9 mouse cellular contexts compared by ENCODE assay signal in the genomic region with DNA sequence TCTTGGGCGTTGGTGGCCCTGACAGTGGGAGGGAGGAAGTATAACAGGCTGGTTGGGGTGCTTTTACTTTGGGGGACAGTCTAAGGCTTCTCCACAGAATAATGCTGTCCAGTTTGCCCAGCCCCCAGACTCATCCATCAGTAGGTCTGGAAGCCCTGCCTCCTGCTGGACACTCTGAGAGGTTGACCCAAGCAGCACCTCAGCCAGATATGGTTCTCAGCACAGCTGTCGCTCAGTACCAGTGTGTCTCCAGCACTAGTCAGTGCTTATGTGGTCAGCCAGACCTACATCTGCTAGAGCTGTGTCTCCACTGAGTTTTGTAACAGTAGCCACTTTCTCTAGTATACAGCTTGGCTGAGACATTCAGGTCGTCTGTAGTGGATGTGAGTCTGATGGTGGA. TPM values are rescaled to one million over a fixed set of nuclear protein-coding genes. Genes with fewer than 3 reads are reported as not detected.
DNase-seq lines count a peak whose midpoint lies in the region; ATAC-seq and TF ChIP-seq lines count a peak whose summit lies in the region.
"Had no signal": no experiment of that assay in that cellular context is flagged by ENCODE, and none has a peak within 500 bp of the region (broad histone marks: within the 10 kb centered on the region; RNA-seq: fewer than 3 reads in every experiment).

No protein-coding gene starts in this region.

- H3K4me1 ChIP-seq in lung, embryonic 14.5 days (ENCODE audit: insufficient read depth) = peaks cover 13% of the 10 kb centered on the region
- H3K4me1 ChIP-seq in liver, embryonic 13.5 days (replicated peaks) = peaks cover 87% of the 10 kb centered on the region
- H3K4me1 ChIP-seq in stomach, embryonic 16.5 days (ENCODE audit: control insufficient read depth, insufficient read depth, low read length) = peaks cover 46% of the 10 kb centered on the region

- no peaks in the 10 kb centered on the region for H3K9me3 ChIP-seq in lung, embryonic 14.5 days (ENCODE audit: low read depth, low read length)
- no peaks in the 10 kb centered on the region for H3K9me3 ChIP-seq in liver, embryonic 13.5 days (replicated peaks)
- H3K9me3 ChIP-seq in stomach, embryonic 16.5 days (replicated peaks; ENCODE audit: control insufficient read depth, low read length) = no peaks in the 10 kb centered on the region

- peak; percentile 46 for TF ChIP-seq CTCF in lung, embryonic 14.5 days (IDR thresholded peaks at IDR 0.05; ENCODE audit: low read depth)

- peaks cover 9% of the 10 kb centered on the region; the same call in 1 of the 2 replicates for H3K27me3 ChIP-seq in lung, embryonic 14.5 days (ENCODE audit: insufficient read depth, low read length)
- H3K27me3 ChIP-seq in liver, embryonic 13.5 days = no peaks in the 10 kb centered on the region
- no peaks in the 10 kb centered on the region for H3K27me3 ChIP-seq in stomach, embryonic 16.5 days (ENCODE audit: control insufficient read depth, insufficient read depth, low read length)

- H3K36me3 ChIP-seq in lung, embryonic 14.5 days (ENCODE audit: insufficient read depth) = peaks cover 18% of the 10 kb centered on the region
- H3K36me3 ChIP-seq in liver, embryonic 13.5 days = peaks cover 16% of the 10 kb centered on the region
- peaks cover 5% of the 10 kb centered on the region; the same call in 1 of the 2 replicates for H3K36me3 ChIP-seq in stomach, embryonic 16.5 days (ENCODE audit: control insufficient read depth, insufficient read depth, low read length)

- H3K4me3 ChIP-seq in lung, embryonic 14.5 days (ENCODE audit: low read depth, low read length) = no peak overlapping the region
- peak overlapping the region; percentile 43 for H3K4me3 ChIP-seq in liver, embryonic 13.5 days (replicated peaks)
- H3K4me3 ChIP-seq in stomach, embryonic 16.5 days (replicated peaks; ENCODE audit: low read length) = no peak overlapping the region

- no peak for ATAC-seq in lung, embryonic 14.5 days (ENCODE audit: insufficient read depth)
- ATAC-seq in liver, embryonic 13.5 days (ENCODE audit: low read depth) = no peak
- no peak for ATAC-seq in stomach, embryonic 16.5 days (ENCODE audit: insufficient read depth, low FRiP score)
- ATAC-seq: activated CD4-positive, CD25-positive, alpha-beta regulatory T cell, adult 4 months had no signal

- no peak for DNase-seq in lung, embryonic 14.5 days
- DNase-seq in lung, postnatal 4 days = no peak
- DNase-seq in forelimb bud, embryonic 11.5 days (ENCODE audit: low read depth, low spot score) = peak; percentile 24
- DNase-seq in liver, embryonic 13.5 days = no peak
- DNase-seq in thymus, postnatal 36 days = no peak
- no peak for DNase-seq in right cerebral cortex, postnatal 25 days
- DNase-seq in ovary, postnatal 36 days (ENCODE audit: low spot score) = no peak

- no peak overlapping the region for H3K27ac ChIP-seq in lung, embryonic 14.5 days (ENCODE audit: low read depth)
- peak overlapping the region; percentile 91 for H3K27ac ChIP-seq in liver, embryonic 13.5 days
- no peak overlapping the region for H3K27ac ChIP-seq in stomach, embryonic 16.5 days (ENCODE audit: low read length)

- H3K4me2 ChIP-seq in lung, embryonic 14.5 days = peak overlapping the region; percentile 34
- H3K4me2 ChIP-seq in liver, embryonic 13.5 days = peak overlapping the region; percentile 96
- H3K4me2 ChIP-seq in stomach, embryonic 16.5 days (ENCODE audit: low read depth, low read length) = peak overlapping the region; percentile 44; the same call in 1 of the 2 replicates

- no peak overlapping the region for H3K9ac ChIP-seq in lung, embryonic 14.5 days
- peak overlapping the region; percentile 62 for H3K9ac ChIP-seq in liver, embryonic 13.5 days
- H3K9ac ChIP-seq in stomach, embryonic 16.5 days (ENCODE audit: low read length) = no peak overlapping the region

- 23% methylated on average over 3 of the region's 3 CpGs for WGBS in lung, embryonic 14.5 days
- WGBS in liver, embryonic 13.5 days (ENCODE audit: insufficient replicate concordance) = 37% methylated on average over 3 of the region's 3 CpGs
- WGBS in stomach, embryonic 16.5 days = 19% methylated on average over 3 of the region's 3 CpGs

RNA-seq across cellular contexts. Expression of gene Notch3, which starts 48.2 kb away (rescaled TPM):
- 19.4 and 21.7 TPM in 2 replicates for polyA plus RNA-seq in lung, embryonic 14.5 days (2014; fragmentation: Nextera tagmentation; extraction: Ambion mirVana)
- polyA plus RNA-seq in liver, embryonic 13.5 days (2015; fragmentation: Nextera tagmentation; extraction: Ambion mirVana) = 0.45 and 0.48 TPM in 2 replicates
- polyA plus RNA-seq in stomach, embryonic 16.5 days (2015; fragmentation: Nextera tagmentation; extraction: Ambion mirVana) = 12.1 and 14.5 TPM in 2 replicates
- polyA plus RNA-seq: activated CD4-positive, CD25-positive, alpha-beta regulatory T cell, adult 4 months had no signal

Comparison
In these comparisons a context has a peak if more than half of its experiments do, and no peak if none do; other contexts are left out.
1. H3K4me2 ChIP-seq: peak in every context shown above with its lines; median percentile 96 in liver, embryonic 13.5 days; 44 in stomach, embryonic 16.5 days; 34 in lung, embryonic 14.5 days.